ENCODE assay signal across 26 mouse cellular contexts in the genomic region with DNA sequence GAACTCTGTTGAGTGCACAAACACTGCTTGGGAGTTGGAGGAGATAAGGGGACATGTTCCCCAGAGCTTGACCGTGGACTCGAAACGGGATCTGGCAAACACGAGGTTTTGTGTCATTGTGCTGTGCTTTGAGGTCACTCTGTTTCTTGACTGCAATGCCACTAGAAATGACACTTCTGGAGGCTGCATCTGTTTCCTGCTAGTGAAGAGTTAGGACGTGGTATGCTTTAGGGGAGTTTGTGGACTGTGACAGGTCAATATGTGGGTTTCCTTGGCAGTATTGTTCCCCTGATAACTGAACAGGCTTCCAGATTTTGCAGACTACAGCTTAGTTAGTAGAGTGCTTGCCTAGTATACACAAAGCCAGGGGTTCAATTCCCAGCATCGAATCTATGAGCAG.
DNase-seq lines count a peak whose midpoint lies in the region; ATAC-seq and TF ChIP-seq lines count a peak whose summit lies in the region.
"Had no signal": no experiment of that assay in that cellular context is flagged by ENCODE, and none has a peak within 500 bp of the region (broad histone marks: within the 10 kb centered on the region; RNA-seq: fewer than 3 reads in every experiment).

No protein-coding gene starts in this region.

- no peaks in the 10 kb centered on the region for H3K9me3 ChIP-seq in liver, postnatal 0 days (ENCODE audit: low read length)
- H3K9me3 ChIP-seq: embryonic facial prominence, embryonic 10.5 days; embryonic facial prominence, embryonic 12.5 days; forebrain, embryonic 13.5 days; forebrain, embryonic 15.5 days; G1E had no signal

- H3K9ac ChIP-seq in liver, postnatal 0 days (replicated peaks): no peak overlapping the region
- H3K9ac ChIP-seq: embryonic facial prominence, embryonic 12.5 days; forebrain, embryonic 13.5 days; forebrain, embryonic 15.5 days; forebrain, postnatal 0 days had no signal

- no peak for TF ChIP-seq EP300 in liver, postnatal 0 days (IDR thresholded peaks at IDR 0.05; ENCODE audit: low read depth)

- 22% methylated on average over 6 of the region's 6 CpGs for WGBS in liver, postnatal 0 days (ENCODE audit: insufficient replicate concordance)

- no peak overlapping the region for H3K4me3 ChIP-seq in liver, postnatal 0 days (ENCODE audit: low read depth, low read length)
- H3K4me3 ChIP-seq: embryonic facial prominence, embryonic 10.5 days; embryonic facial prominence, embryonic 12.5 days; forebrain, embryonic 13.5 days; forebrain, embryonic 15.5 days had no signal

- H3K4me1 ChIP-seq in liver, postnatal 0 days (ENCODE audit: insufficient read depth): peaks cover 19% of the 10 kb centered on the region
- H3K4me1 ChIP-seq: embryonic facial prominence, embryonic 10.5 days; embryonic facial prominence, embryonic 12.5 days; forebrain, embryonic 13.5 days; forebrain, embryonic 15.5 days had no signal

- H3K36me3 ChIP-seq in liver, postnatal 0 days (replicated peaks; ENCODE audit: insufficient read depth, low read length): no peaks in the 10 kb centered on the region
- H3K36me3 ChIP-seq: embryonic facial prominence, embryonic 10.5 days; embryonic facial prominence, embryonic 12.5 days; forebrain, embryonic 15.5 days; G1E had no signal

- H3K4me2 ChIP-seq in liver, postnatal 0 days (ENCODE audit: low read depth, low read length): no peak overlapping the region
- H3K4me2 ChIP-seq: embryonic facial prominence, embryonic 12.5 days; forebrain, embryonic 13.5 days; forebrain, embryonic 15.5 days had no signal

- ATAC-seq in liver, postnatal 0 days: no peak
- ATAC-seq in common myeloid progenitor, adult 5-6 weeks (replicated peaks; ENCODE audit: low read depth, poor library complexity, severe bottlenecking): peak; percentile 83
- peak; percentile 37; the same call in 1 of the 2 replicates for ATAC-seq in megakaryocyte progenitor cell, adult 5-6 weeks (replicated peaks; ENCODE audit: poor library complexity)
- ATAC-seq: activated CD4-positive, CD25-positive, alpha-beta regulatory T cell, adult 4 months; CD4-positive, CD25-positive, alpha-beta regulatory T cell, adult 4 months; forebrain, embryonic 13.5 days; forebrain, embryonic 15.5 days; forebrain, postnatal 0 days; Patski had no signal

- H3K27me3 ChIP-seq in liver, postnatal 0 days (ENCODE audit: insufficient read depth, low read length): no peaks in the 10 kb centered on the region
- H3K27me3 ChIP-seq: CH12.LX; embryonic facial prominence, embryonic 12.5 days; forebrain, embryonic 13.5 days; forebrain, embryonic 15.5 days; Patski had no signal

- no peak for DNase-seq in liver, postnatal 0 days
- DNase-seq in liver (no peak), 416B (ENCODE audit: low read depth) (peak; percentile 67)
- no peak for DNase-seq in adrenal gland, adult 2 months
- DNase-seq in lung, adult 18-20 months: no peak
- DNase-seq: adrenal gland, postnatal 10 days; adrenal gland, postnatal 25 days; B cell, adult 2 months; cerebellum, adult 11 months; cerebellum, adult 18-20 months; cerebellum, adult 8-10 months; cerebellum, adult 9-11 months; cerebellum, postnatal 14 days; cerebellum, postnatal 36 days; forebrain, postnatal 0 days had no signal

- H3K27ac ChIP-seq in liver, postnatal 0 days (ENCODE audit: low read depth): peak overlapping the region; percentile 92
- H3K27ac ChIP-seq: embryonic facial prominence, embryonic 10.5 days; embryonic facial prominence, embryonic 12.5 days; forebrain, embryonic 13.5 days; forebrain, embryonic 15.5 days had no signal

- no peak for TF ChIP-seq CTCF in liver, postnatal 0 days (IDR thresholded peaks at IDR 0.05; ENCODE audit: low read depth)
